Mouse (Mus musculus): ENCODE measurements at regions not wholly inside any gene's neighbourhood (a gene's known extent, or its start where the extent isn't known, plus 50 kb on each side); places are given as distances from the start of the nearest gene placed in this dataset.

- DNase-seq (ENCODE audit: low spot score) = no peak
These were observed 137.1 kb upstream of the Marcks start for GRCm38 (mm10) chr10:37275857-37276256.

- no peak for DNase-seq (ENCODE audit: low spot score)
These were observed 136.6 kb upstream of the Marcks start for GRCm38 (mm10) chr10:37275271-37275670.

- DNase-seq (ENCODE audit: low spot score) = no peak
These were observed 133.2 kb upstream of the Marcks start for GRCm38 (mm10) chr10:37271967-37272366.

GRCm38 (mm10) chr10:37270236-37271000 lies 131.7 kb upstream of the Marcks start:
- DNase-seq (ENCODE audit: low spot score) = no peak

GRCm38 (mm10) chr10:37266909-37267308 lies 128.2 kb upstream of the Marcks start:
- DNase-seq (ENCODE audit: low spot score) = no peak

- no peak for DNase-seq (ENCODE audit: low spot score)
These were observed 122.2 kb upstream of the Marcks start for GRCm38 (mm10) chr10:37260791-37261488.

- no peak for DNase-seq (ENCODE audit: low spot score)
These were observed 120.5 kb upstream of the Marcks start for GRCm38 (mm10) chr10:37259186-37259585.

GRCm38 (mm10) chr10:37257544-37257943 lies 118.8 kb upstream of the Marcks start:
- DNase-seq (ENCODE audit: low spot score) = no peak

- no peak for DNase-seq (ENCODE audit: low spot score)
These were observed 112.3 kb upstream of the Marcks start for GRCm38 (mm10) chr10:37250934-37251521.

- DNase-seq (ENCODE audit: low spot score) = no peak
These were observed 111.4 kb upstream of the Marcks start for GRCm38 (mm10) chr10:37250157-37250556.

- DNase-seq (ENCODE audit: low spot score) = no peak
These were observed 110.8 kb upstream of the Marcks start for GRCm38 (mm10) chr10:37249511-37249910.

- no peak for DNase-seq (ENCODE audit: low spot score)
These were observed 108.4 kb upstream of the Marcks start for GRCm38 (mm10) chr10:37247121-37247520.

- no peak for DNase-seq (ENCODE audit: low spot score)
These were observed 104.4 kb upstream of the Marcks start for GRCm38 (mm10) chr10:37243136-37243535.

- DNase-seq (ENCODE audit: low spot score) = no peak
These were observed 103.1 kb upstream of the Marcks start for GRCm38 (mm10) chr10:37241821-37242263.

- DNase-seq (ENCODE audit: low spot score) = no peak
These were observed 101.9 kb upstream of the Marcks start for GRCm38 (mm10) chr10:37240634-37241033.

GRCm38 (mm10) chr10:37240201-37240600 lies 101.5 kb upstream of the Marcks start:
- no peak for DNase-seq (ENCODE audit: low spot score)

GRCm38 (mm10) chr10:37236001-37236822 lies 97.5 kb upstream of the Marcks start:
- no peak for DNase-seq (ENCODE audit: low spot score)

- DNase-seq (ENCODE audit: low spot score) = peak; percentile 13
These were observed 93.3 kb upstream of the Marcks start for GRCm38 (mm10) chr10:37231936-37232556.

- DNase-seq (ENCODE audit: low spot score) = no peak
These were observed 92.4 kb upstream of the Marcks start for GRCm38 (mm10) chr10:37231159-37231558.

GRCm38 (mm10) chr10:37227889-37228288 lies 89.2 kb upstream of the Marcks start:
- DNase-seq (ENCODE audit: low spot score) = no peak

- no peak for DNase-seq (ENCODE audit: low spot score)
These were observed 83.0 kb upstream of the Marcks start for GRCm38 (mm10) chr10:37221730-37222129.

- DNase-seq (ENCODE audit: low spot score) = no peak
These were observed 81.7 kb upstream of the Marcks start for GRCm38 (mm10) chr10:37220434-37220833.
